Mouse (Mus musculus) frontal cortex, adult 2 months (tissue): Measurements from ENCODE around the gene Eif2ak1. TPM values are rescaled to one million over a fixed set of nuclear protein-coding genes. Genes with fewer than 3 reads are reported as not detected.

Experiments used
- DNase-seq, 2 experiments: peaks; one replicate each; pipeline ENCODE4 v3.0.0; 2022; ENCODE audit warnings: low spot score in 1 of 2; ENCODE audit errors: extremely low spot score in 1 of 2
- polyA plus RNA-seq: library from polyadenylated mRNA; depleted of rRNA; stranded (reverse); fragments of >200 nt; gene quantifications from 2 replicates; pipeline ENCODE4 v1.2.3, GENCODE M21; 2012

The Eif2ak1 gene
- polyA plus RNA-seq, 1 experiment = 32.2 TPM

DNA sequence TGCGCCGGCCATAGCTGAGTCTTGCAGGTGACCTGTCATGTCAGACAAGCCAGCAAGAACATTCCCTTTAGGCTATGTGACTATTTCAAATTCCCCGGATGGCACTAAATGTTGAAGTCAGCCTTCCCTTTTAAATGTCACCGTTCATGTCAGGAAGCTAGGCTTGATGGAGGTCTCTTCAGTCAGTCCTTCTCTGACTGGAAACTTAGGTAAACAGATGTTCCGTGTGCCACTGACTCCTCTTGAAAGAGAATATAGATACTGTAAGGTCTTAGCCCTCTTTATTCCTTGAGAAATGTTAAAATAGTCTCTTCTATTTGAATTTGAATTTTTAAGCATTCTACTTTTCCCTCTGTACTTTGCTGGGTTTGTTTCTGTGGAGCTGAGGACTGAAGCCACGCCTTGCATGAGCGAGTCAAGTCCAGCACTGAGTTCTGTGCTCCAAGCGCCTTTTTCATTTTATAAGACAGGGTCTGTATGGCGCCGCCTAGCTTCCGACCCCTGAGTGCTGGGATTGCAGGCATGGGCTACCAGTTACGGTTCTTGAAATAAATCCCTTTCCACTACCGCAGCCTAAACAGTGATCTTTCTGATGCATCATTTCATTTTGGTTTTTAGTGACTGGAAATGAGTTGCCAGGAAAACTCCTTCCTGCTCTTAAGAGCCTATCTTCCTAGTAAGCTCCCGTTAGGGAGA lies 80.2 kb downstream of the Eif2ak1 start, which contains the start of gene Ankrd61:
Gene Ankrd61, minus strand, starts transcription at position 51 of the 696 bp plus-strand sequence.
- DNase-seq = no peak

DNA sequence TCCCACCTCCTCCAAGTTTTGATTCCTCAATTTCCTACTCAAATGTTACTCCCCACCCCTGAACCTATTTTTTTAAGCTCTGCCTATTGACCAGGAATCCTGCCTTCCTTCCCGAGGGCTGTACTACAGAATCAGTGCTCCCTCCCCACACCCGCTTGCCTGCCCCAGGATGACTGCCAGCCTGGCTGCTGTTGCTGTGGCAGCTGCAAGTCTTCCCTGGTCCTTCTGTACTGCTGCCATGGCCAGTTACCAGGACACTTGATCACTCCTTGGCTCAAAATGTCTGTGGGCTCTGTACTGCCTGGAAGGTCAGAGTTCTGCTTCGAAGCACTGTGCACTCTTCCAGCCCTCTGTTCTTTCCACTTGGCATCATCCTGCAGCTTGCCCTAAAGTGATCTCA lies 84.5 kb downstream of the Eif2ak1 start:
- DNase-seq = peak in 1 of 2 experiments; percentile 23

DNA sequence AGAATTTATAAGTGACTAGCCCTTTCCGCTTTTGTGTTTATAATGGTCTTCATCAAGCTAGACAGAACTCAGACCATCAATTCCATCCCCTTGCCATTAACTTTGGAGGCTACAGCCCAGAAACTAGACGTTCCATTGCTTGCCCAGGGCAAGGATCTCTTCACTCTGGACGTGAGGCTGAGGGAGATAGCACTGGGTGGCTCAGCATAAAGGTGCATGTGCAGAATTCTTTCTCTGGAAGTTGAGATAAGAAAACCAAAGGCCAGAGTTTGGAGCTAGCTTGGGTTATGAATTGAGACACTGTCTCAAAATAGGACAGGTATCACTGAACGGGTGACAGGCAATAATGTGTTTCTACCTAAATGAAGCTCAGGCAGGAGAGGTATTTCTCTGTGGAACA lies 86.2 kb downstream of the Eif2ak1 start:
- no peak for DNase-seq

DNA sequence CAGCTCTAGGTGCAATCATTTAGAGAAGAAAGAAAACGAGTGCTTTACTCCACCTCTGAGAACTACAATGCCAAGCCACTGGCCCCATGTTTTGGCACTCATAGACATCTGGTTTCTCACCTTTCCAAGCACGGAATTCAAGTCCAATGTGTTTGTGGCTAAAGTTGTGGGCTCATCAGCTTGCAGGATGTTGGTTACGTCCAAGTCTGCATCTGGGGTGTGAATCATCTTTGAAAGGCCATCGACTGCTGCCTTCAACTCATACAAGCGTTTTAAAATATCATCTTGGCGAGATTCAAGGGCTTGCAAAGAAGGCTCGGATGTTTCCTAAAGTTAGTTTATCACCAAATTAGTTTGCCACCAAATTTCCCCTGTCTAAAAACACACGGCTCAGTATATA lies 88.8 kb downstream of the Eif2ak1 start:
- peak in 1 of 2 experiments; percentile 20 for DNase-seq

DNA sequence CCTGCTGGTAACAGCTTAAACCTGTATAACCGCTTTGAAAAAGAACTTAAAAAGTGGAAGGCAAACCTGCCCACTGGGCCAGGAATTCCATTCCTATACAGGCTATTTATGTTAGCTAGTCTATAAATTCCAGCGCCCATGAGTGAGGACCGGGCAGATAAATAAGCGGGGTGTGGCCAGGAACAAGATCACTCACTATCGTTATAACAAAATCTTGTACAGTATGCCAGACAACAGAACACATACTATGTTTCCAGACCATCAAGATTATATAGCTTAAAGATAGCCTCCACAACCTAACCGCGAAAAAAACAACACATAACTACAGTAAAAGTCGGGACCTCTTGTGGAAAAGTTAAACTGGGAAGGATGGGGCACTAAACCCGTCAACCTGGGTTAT lies 91.3 kb downstream of the Eif2ak1 start:
- no peak for DNase-seq

DNA sequence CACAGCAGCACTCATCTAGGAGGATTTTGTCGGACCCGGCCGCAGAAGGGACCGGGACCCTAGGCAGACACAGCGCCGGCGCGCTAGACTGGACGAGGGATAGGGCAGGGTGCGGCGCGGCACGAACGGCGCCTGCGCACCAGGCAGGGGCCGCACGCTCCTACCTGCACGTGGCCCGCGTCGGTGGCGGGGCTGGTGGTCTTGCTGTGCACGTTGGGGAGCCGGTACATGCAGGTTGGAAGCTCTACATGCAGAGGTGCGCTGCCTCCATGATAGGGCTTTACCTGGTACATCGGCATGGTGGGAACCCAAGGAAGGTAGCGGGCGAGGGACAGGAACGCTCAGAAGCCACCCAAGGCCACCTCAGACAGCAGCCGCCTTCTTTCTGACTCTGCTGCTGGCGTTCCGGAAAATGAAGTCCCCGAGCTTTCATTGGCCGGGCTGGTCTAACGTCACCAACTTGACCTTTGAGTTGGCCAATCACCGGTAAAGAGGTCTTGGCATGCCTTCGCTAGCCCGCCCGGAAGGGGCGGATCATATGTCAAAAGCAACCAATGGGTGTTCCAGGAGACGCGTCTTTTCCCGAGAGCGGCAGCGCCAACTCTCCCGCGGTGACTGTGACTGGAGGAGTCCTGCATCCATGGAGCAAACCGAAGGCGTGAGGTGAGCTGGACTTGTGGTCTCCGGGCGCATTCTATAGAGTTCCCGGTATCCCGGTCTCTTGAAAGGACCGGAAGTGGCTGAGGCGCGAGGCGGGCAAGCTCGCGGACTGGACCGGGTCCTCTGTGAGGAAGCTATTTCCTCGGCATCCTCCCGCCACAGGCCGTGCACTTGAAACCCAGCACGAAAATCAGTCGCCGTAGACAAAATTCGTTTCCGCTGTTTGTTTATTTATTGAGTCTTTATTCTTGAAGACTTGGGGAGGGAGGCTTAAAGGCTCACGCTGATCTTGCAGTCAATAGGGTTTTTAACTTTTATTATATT lies 92.1 kb downstream of the Eif2ak1 start, which contains the start of the genes Aimp2 and Pms2:
Gene Aimp2, minus strand, starts transcription at position 431 of the 984 bp plus-strand sequence.
Gene Pms2, plus strand, starts transcription at position 548 of the 984 bp plus-strand sequence.
- peak; percentile 98 to 99 for DNase-seq

DNA sequence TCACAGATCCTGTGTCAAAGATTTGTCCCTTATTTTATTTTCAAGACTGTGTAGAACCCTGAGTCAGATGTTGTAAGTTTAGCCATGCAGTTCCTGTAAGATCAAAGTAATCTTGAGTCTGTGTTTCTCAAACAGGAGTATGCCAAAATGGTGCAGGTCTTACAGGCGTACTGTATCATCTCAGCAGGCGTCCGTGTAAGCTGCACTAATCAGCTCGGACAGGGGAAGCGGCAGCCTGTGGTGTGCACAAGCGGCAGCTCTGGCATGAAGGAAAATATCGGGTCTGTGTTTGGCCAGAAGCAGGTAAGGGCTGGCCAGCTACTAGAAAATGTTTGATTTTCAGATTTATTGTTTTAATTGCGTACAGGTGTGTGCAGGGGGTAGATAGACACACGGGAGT lies 98.6 kb downstream of the Eif2ak1 start:
- DNase-seq = no peak

DNA sequence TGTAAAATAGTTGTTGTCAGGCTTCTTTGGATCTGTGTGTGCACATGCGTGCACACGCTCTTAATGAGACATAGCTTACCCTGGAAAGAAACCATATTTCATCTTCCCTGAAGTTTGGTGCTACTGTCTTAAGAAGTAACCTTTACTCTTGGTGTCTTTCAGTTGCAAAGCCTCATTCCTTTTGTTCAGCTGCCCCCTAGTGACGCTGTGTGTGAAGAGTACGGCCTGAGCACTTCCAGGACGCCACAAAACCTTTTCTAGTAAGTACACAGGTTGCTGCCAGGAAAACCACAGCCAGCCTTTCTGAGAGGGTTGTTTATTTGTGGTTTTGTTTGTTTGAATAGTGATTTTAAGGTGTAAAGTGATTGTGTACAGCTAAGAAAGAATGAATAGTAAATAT lies 99.8 kb downstream of the Eif2ak1 start:
- peak in 1 of 2 experiments; percentile 48 for DNase-seq

DNA sequence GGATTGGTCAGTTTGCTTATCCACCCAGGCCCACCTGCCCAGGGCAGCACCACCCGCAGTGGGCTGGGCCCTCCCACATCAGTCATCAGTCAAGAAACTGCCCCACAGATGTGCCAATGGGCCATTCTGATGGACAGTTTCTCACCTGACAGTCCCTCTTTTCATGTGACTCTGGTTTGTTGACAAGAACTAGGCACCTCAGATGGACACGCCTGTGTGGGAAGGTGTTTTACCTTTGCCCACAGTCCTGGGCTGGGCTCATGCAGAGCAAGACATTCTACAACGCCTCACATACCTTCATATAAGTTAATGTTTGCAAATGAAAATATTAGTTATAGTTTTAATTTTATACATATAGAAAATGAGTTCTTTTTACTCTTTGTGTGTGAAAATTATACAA lies 100.5 kb downstream of the Eif2ak1 start:
- DNase-seq = no peak

DNA sequence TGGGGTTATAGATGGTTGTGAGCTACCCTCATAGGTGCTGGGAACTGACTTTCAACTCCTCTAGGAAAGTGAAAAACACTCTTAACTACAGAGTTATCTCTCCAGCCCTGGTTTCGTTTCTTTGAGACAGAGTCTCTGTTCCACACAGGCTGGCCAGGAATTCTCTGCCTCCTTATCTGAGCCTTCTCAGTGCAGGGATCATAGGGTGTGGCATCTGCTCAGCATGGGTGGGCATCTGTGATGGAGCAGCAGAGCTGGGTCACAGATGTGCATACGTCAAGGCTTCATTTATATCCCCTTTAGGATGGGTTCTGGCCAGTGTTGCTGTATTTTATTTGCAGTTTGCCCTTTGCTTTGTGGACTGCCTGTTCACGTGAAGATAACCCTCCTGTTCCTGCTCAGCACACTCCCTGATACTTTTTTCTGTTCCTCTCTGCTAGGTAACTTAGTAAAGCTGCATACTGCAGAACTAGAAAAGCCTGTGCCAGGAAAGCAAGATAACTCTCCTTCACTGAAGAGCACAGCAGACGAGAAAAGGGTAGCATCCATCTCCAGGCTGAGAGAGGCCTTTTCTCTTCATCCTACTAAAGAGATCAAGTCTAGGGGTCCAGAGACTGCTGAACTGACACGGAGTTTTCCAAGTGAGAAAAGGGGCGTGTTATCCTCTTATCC lies 107.3 kb downstream of the Eif2ak1 start:
- DNase-seq = no peak

DNA sequence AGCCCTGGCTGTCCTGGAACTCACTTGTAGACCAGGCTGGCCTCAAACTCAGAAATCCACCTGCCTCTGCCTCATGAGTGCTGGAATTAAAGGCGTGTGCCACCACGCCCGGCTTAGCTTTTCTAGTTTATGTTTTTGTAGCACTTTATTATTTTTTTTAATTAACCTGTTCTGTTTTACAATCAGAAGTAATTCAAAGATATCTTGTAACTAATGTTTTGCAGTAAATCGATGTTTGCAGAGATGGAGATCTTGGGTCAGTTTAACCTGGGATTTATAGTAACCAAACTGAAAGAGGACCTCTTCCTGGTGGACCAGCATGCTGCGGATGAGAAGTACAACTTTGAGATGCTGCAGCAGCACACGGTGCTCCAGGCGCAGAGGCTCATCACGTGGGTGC lies 110.3 kb downstream of the Eif2ak1 start, which contains the start of gene Gm42421:
Gene Gm42421, plus strand, starts transcription at position 301 of the 400 bp plus-strand sequence.
- no peak for DNase-seq

DNA sequence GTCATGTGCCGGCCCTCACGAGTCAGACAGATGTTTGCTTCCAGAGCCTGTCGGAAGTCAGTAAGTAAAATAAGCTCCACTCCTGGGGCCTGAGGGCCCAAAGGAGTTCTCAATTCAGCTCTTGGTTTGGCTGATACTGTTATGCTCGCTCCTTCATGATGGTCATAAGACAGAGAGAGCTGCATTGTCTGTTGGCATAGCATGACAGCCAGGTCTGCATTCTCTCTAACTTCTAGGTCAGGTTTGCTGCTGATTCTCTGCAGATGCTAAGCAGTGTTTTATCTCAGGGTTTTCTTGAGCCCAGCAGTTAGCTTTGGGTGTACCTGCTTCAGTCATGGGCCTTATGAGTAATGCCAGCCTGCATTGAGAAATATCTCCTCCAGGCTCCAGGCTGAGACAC lies 111.7 kb downstream of the Eif2ak1 start:
- DNase-seq = no peak

DNA sequence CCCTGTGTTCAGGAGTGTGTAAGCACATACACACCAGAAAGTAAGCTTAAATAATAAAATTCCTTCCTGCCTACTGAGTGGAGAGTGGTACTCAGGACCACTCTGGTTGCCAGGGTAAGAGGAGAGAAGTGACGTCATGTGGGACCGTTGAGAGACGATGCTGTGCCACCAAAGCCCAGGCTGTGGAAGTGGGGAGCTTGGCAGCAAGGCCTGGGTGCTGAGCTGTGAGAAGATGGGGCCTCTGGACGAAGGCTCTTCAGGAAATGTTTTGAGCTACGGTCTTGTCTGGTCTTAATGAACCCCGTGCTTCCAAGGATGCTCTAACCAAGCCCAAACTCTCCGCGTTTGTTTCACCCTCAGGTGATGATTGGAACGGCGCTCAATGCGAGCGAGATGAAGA lies 113.1 kb downstream of the Eif2ak1 start:
- DNase-seq = no peak

DNA sequence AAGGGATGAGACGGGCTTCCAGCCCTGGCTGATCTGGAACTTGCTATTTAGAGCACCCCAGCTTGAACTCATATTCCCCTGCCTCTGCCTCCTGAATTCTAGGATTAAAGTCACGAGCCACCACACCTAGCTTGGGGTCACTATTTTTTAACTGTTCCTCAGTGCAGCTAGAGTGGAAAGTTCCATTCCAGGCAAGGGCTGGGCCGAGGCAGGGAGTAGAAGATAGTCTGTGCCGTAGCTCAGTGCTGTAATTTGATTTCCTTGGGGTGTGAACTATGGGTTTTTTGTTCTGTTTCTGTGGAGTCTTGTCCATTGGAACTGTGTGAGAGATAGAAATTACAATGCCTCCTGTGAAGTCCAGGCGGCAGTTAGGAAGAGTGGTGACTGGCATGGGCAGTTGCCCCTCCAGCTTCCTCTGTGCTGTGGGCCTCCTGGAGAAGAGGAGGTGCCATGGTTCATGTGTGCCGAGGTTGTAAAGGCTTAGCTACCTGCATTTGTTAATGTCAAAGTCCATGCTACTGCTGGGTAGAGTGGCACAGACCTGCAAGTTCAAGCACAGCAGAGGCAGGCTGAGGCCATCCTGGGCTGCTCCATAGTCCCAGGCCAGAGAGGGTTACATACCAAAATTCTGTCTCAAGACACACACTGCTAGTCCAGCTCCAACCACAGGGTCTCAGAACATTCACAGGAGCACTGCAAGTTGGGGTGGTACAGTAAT lies 114.4 kb downstream of the Eif2ak1 start:
- DNase-seq = no peak

DNA sequence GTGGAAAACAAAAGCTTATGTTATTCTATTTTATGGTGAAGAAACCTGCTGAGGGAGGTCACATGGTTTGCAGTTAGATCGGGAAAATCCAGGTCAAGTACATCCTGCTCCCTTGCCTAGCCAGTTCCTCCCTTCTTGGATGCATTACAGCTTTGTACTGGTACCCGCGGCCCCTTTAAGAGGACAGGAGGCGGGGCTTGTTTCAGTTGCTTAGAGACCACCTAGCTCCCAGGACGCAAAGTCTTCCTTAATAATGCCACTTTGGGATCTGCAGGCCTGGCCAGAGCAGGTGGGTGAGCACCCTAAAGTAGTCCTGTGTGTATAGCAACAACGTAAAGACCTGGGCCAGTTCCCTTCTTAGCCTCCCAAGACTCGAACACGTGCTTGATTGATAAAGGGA lies 115.2 kb downstream of the Eif2ak1 start, which contains the start of gene Rsph10b:
Gene Rsph10b, plus strand, starts transcription at position 205 of the 400 bp plus-strand sequence.
- DNase-seq = no peak

DNA sequence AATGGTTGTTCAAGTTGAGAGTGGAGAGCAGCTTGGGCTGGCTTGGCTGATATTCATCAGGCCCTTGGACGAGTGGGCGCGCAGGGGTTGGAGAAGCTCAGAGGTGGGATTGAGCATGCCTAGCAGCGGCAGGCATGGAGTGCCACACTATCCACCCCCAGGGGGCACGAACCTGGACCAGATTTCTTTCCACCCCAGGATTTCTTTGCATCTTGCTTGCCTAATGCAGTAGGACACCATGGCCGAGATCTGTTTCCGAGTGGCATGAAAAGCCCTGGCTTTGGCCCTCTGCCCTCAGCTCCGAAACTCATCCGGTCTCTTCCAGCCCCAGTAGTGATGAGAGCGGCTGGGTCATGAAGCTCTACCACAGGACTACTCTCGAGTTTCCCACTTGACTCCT lies 115.8 kb downstream of the Eif2ak1 start:
- no peak for DNase-seq

DNA sequence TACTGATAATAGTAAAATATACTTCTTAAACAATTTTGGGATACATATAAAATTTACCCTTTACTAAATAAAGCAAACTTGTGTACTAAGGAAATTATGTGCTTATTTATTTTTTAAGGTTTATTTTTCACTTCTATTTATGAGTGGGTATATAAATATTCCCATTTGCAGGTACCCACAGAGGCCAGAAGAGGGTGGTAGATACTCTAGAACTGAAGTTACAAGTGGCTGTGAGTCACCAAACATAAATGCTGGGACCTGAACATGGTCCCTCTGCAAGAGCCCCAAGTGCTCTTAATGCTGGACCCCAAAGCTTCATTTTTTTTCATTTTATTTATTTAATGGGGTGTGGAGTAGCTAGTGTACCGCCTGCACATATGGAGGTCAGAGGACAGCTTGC lies 116.3 kb downstream of the Eif2ak1 start:
- DNase-seq = no peak

DNA sequence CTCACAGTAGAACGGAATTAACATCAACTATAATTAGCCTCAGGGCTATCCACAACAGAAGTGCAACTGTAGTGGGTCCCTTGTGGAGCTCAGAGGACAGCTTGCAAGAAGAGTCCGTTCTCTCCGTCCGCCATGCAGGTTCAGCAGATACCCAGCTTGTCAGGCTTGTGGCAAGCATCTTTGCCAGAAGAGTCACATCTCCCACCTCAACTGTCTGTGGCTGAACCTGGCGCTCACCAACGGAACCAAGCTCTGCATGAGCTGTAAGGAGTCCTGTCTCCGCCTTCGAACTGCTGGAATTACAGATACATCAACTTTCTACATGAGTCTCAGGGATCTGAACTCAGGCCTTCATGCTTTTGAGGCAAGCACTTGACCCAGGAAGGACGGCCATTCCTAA lies 118.6 kb downstream of the Eif2ak1 start:
- no peak for DNase-seq

DNA sequence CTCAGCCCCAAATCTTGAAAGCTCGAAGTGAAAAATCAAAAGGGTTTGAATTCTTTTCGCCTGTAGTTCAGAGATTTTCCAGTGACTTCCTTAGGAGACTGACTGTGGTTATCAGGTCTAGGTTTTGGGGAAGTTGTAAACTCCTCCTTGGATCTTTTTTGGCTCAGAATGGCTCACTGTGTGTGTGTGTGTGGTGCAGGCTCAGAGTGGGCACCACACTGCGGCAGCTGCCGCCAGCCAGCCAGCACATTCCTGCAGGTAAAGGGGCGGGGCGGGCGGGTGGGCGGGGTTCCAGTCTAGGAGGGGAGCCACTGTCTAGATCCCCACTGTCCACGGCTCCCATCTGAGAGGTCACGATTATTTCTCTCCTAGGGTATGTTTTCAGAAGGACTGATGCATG lies 124.0 kb downstream of the Eif2ak1 start:
- DNase-seq = peak in 1 of 2 experiments; percentile 15
